Mouse (Mus musculus) MEL (cell line): Measurements from ENCODE around the gene Ctsw. TPM values are rescaled to one million over a fixed set of nuclear protein-coding genes. Genes with fewer than 3 reads are reported as not detected.

Experiments
- DNase-seq: peaks from one replicate; pipeline ENCODE4 v3.0.0; 2011; ENCODE audit warnings: low read depth, low spot score
- H3K27ac ChIP-seq: 2 replicates; pipeline ENCODE4 v1.5.1; 2012; ENCODE audit warnings: low read depth, mild to moderate bottlenecking, control low read depth, low read length, moderate library complexity; ENCODE audit not compliant: control insufficient read depth
- H3K27me3 ChIP-seq, 2 experiments: fragments of 150-350 bp in 1 of 2; sonication (generic) in 1 of 2; 2 replicates each; pipeline ENCODE4 v1.6.1; 2012; ENCODE audit warnings: low read length in 2 of 2, mild to moderate bottlenecking in 2 of 2, improper control_type of control experiment in 1 of 2, moderate library complexity in 1 of 2; ENCODE audit not compliant: insufficient read depth in 2 of 2, control insufficient read depth in 1 of 2
- H3K36me3 ChIP-seq, 2 experiments: 2 replicates each; pipeline ENCODE4 v1.6.1; 2012 to 2014; ENCODE audit warnings: low read length in 2 of 2, improper control_type of control experiment in 1 of 2, inconsistent platforms in 1 of 2, mild to moderate bottlenecking in 1 of 2; ENCODE audit not compliant: insufficient read depth in 2 of 2, control insufficient read depth in 1 of 2
- H3K4me1 ChIP-seq, 2 experiments: fragments of 150-350 bp in 1 of 2; sonication (generic) in 1 of 2; 2 replicates each; pipeline ENCODE4 v1.6.1; 2012; ENCODE audit warnings: low read length in 2 of 2, improper control_type of control experiment in 1 of 2, mild to moderate bottlenecking in 1 of 2; ENCODE audit not compliant: insufficient read depth in 2 of 2, control insufficient read depth in 1 of 2
- H3K4me3 ChIP-seq, 2 experiments: fragments of 150-350 bp in 1 of 2; sonication (generic) in 1 of 2; 2 replicates each; pipeline ENCODE4 v1.5.1; 2012; ENCODE audit warnings: low read depth in 2 of 2, low read length in 2 of 2, mild to moderate bottlenecking in 2 of 2, moderate library complexity in 2 of 2, control low read depth in 1 of 2, improper control_type of control experiment in 1 of 2; ENCODE audit not compliant: control insufficient read depth in 1 of 2, insufficient read depth in 1 of 2
- H3K79me2 ChIP-seq: 2 replicates; pipeline ENCODE4 v1.6.1; 2012; ENCODE audit warnings: mild to moderate bottlenecking, low read length, moderate library complexity; ENCODE audit not compliant: control insufficient read depth, poor library complexity, insufficient read depth
- H3K9ac ChIP-seq: 2 replicates; pipeline ENCODE4 v1.6.1; 2012; ENCODE audit warnings: low read depth, mild to moderate bottlenecking, control low read depth, low read length, moderate library complexity; ENCODE audit not compliant: control insufficient read depth, poor library complexity, severe bottlenecking
- H3K9me3 ChIP-seq: fragments of 150-350 bp; sonication (generic); replicated peaks from 2 replicates; pipeline ENCODE4 v1.6.1; 2012; ENCODE audit warnings: mild to moderate bottlenecking, low read length, improper control_type of control experiment, moderate library complexity; ENCODE audit not compliant: insufficient read depth
- CHD2 ChIP-seq: IDR thresholded peaks from 2 replicates; pipeline ENCODE4 v1.6.1; 2011; ENCODE audit warnings: low read length, improper control_type of control experiment
- CTCF ChIP-seq, 3 experiments: IDR thresholded peaks in 2 of 3; conservative IDR thresholded peaks in 1 of 3; 2 replicates each; pipeline ENCODE4 v1.5.1; 2011 to 2012; ENCODE audit warnings: low read length in 3 of 3, low read depth in 2 of 3, mild to moderate bottlenecking in 2 of 3, improper control_type of control experiment in 1 of 3, inconsistent platforms in 1 of 3, mixed read lengths in 1 of 3, moderate library complexity in 1 of 3; ENCODE audit not compliant: control insufficient read depth in 1 of 3, insufficient read depth in 1 of 3, poor library complexity in 1 of 3, severe bottlenecking in 1 of 3
- ELF1 ChIP-seq: IDR thresholded peaks from 2 replicates; pipeline ENCODE4 v1.6.1; 2014; ENCODE audit warnings: low read depth, mild to moderate bottlenecking, inconsistent platforms, low read length, improper control_type of control experiment, moderate library complexity
- ETS1 ChIP-seq: IDR thresholded peaks from 2 replicates; pipeline ENCODE4 v1.6.1; 2012; ENCODE audit warnings: low read depth, mild to moderate bottlenecking, inconsistent platforms, low read length, improper control_type of control experiment, moderate library complexity
- GABPA ChIP-seq: IDR thresholded peaks from 2 replicates; pipeline ENCODE4 v1.6.1; 2012; ENCODE audit warnings: low read depth, mild to moderate bottlenecking, inconsistent platforms, low read length, improper control_type of control experiment, moderate library complexity
- MEF2A ChIP-seq: IDR thresholded peaks from 2 replicates; pipeline ENCODE4 v1.6.1; 2014; ENCODE audit warnings: low read depth, mild to moderate bottlenecking, inconsistent platforms, low read length, improper control_type of control experiment; ENCODE audit not compliant: poor library complexity, insufficient replicate concordance, severe bottlenecking; ENCODE audit errors: extremely low read depth
- MXI1 ChIP-seq: IDR thresholded peaks from 2 replicates; pipeline ENCODE4 v1.6.1; 2011; ENCODE audit warnings: mild to moderate bottlenecking, low read depth, low read length, improper control_type of control experiment
- MYB ChIP-seq: IDR thresholded peaks from 2 replicates; pipeline ENCODE4 v1.6.1; 2011; ENCODE audit warnings: mild to moderate bottlenecking, low read depth, low read length, improper control_type of control experiment
- NELFE ChIP-seq: IDR thresholded peaks from 2 replicates; pipeline ENCODE4 v1.6.1; 2011; ENCODE audit warnings: low read depth, low read length, improper control_type of control experiment
- POLR2AphosphoS2 ChIP-seq: IDR thresholded peaks from 2 replicates; pipeline ENCODE4 v1.6.1; 2011; ENCODE audit warnings: low read length, improper control_type of control experiment
- POLR2AphosphoS5 ChIP-seq: IDR thresholded peaks from 2 replicates; pipeline ENCODE4 v1.6.1; 2012; ENCODE audit warnings: low read depth, borderline replicate concordance, mild to moderate bottlenecking, inconsistent platforms, low read length, moderate library complexity, mixed read lengths
- RAD21 ChIP-seq: IDR thresholded peaks from 2 replicates; pipeline ENCODE4 v1.6.1; 2011; ENCODE audit warnings: mild to moderate bottlenecking, low read depth, low read length, improper control_type of control experiment
- SMC3 ChIP-seq: IDR thresholded peaks from 2 replicates; pipeline ENCODE4 v1.6.1; 2011; ENCODE audit warnings: low read depth, low read length, improper control_type of control experiment
- USF1 ChIP-seq: IDR thresholded peaks from 2 replicates; pipeline ENCODE4 v1.6.1; 2014; ENCODE audit warnings: low read depth, mild to moderate bottlenecking, inconsistent platforms, low read length, improper control_type of control experiment, moderate library complexity
- ZC3H11A ChIP-seq: IDR thresholded peaks from 2 replicates; pipeline ENCODE4 v1.6.1; 2012; ENCODE audit warnings: low read depth, mild to moderate bottlenecking, inconsistent platforms, low read length, improper control_type of control experiment
- ZKSCAN1 ChIP-seq: IDR thresholded peaks from 2 replicates; pipeline ENCODE4 v1.6.1; 2012; ENCODE audit warnings: low read depth, mild to moderate bottlenecking, inconsistent platforms, low read length, improper control_type of control experiment, moderate library complexity
- ZMIZ1 ChIP-seq: IDR thresholded peaks from 2 replicates; pipeline ENCODE4 v1.6.1; 2012; ENCODE audit warnings: low read depth, mild to moderate bottlenecking, inconsistent platforms, low read length, improper control_type of control experiment, moderate library complexity
- ZNF384 ChIP-seq: IDR thresholded peaks from 2 replicates; pipeline ENCODE4 v1.6.1; 2012; ENCODE audit warnings: low read depth, mild to moderate bottlenecking, inconsistent platforms, low read length, improper control_type of control experiment
- polyA plus RNA-seq, 2 experiments: library from polyadenylated mRNA; stranded (reverse) in 1 of 2; unstranded in 1 of 2; fragments of >175 nt in 1 of 2; fragments of >200 nt in 1 of 2; gene quantifications; 2 replicates each; pipeline versions ENCODE4 v1.2.1 to v1.2.4; 2012; ENCODE audit warnings: low replicate concordance in 2 of 2, low read depth in 1 of 2; ENCODE audit not compliant: insufficient read length in 2 of 2, insufficient read depth in 1 of 2, missing spikeins in 1 of 2
- total RNA-seq: library from RNA; depleted of rRNA; stranded (reverse); fragments of 300-350 nt; gene quantifications from 2 replicates; pipeline ENCODE4 v1.2.3, GENCODE M21; 2012

Gene Ctsw
- total and polyA plus RNA-seq, 3 experiments = 0.15 to 0.39 TPM; not detected in 1

- Histone ChIP-seq H3K79me2 (peaks cover 4% of the 10 kb centered on the region), H3K27ac (no peak overlapping the region), H3K4me3 (no peak overlapping the region), H3K9me3 (no peaks in the 10 kb centered on the region), H3K9ac (no peak overlapping the region), H3K36me3 (no peaks in the 10 kb centered on the region; a peak in 1 of 4 replicates), H3K27me3 (no peaks in the 10 kb centered on the region)
- DNase-seq = no peak
- TF ChIP-seq POLR2AphosphoS5 = no peak
- no peak for TF ChIP-seq POLR2AphosphoS2
- no peak for TF ChIP-seq MEF2A
- no peak for TF ChIP-seq ZNF384
- TF ChIP-seq ELF1 = no peak
- no peak for TF ChIP-seq ETS1
- TF ChIP-seq ZKSCAN1 = no peak
- no peak for TF ChIP-seq GABPA
- TF ChIP-seq ZC3H11A = no peak
- TF ChIP-seq ZMIZ1 = no peak
- TF ChIP-seq USF1 = no peak
- TF ChIP-seq MYB = no peak
- TF ChIP-seq, all 39 proteins: peak for 0
- peaks cover 0 to 15% of the 10 kb centered on the region in 2 experiments; a peak in 3 of 4 replicates for H3K4me1 ChIP-seq
Measured at GRCm38 (mm10) chr19:5465037-5465436, 3.3 kb downstream of the Ctsw start.

- DNase-seq = peak; percentile 62
- Histone ChIP-seq H3K4me3 (no peak overlapping the region), H3K27me3 (no peaks in the 10 kb centered on the region), H3K9ac (no peak overlapping the region), H3K4me1 (peaks cover 0 to 19% of the 10 kb centered on the region in 2 experiments; a peak in 3 of 4 replicates), H3K9me3 (no peaks in the 10 kb centered on the region), H3K27ac (no peak overlapping the region), H3K36me3 (no peaks in the 10 kb centered on the region; a peak in 2 of 4 replicates), H3K79me2 (peaks cover 4% of the 10 kb centered on the region)
- no peak for TF ChIP-seq ELF1
- no peak for TF ChIP-seq USF1
- TF ChIP-seq SMC3 = peak; percentile 52
- TF ChIP-seq CHD2 = no peak
- TF ChIP-seq ZC3H11A = no peak
- no peak for TF ChIP-seq ZKSCAN1
- no peak for TF ChIP-seq MXI1
- peak; percentile 77 to 93 (median 90) for TF ChIP-seq CTCF (IDR thresholded peaks at IDR 0.05 in 2 of 3, conservative IDR thresholded peaks at IDR 0.05 in 1 of 3; ENCODE audit: control insufficient read depth in 1 of 3, insufficient read depth in 1 of 3, low read depth in 2 of 3, low read length in 3 of 3, poor library complexity in 1 of 3, severe bottlenecking in 1 of 3)
- no peak for TF ChIP-seq NELFE
- TF ChIP-seq RAD21 = peak; percentile 49
Measured at GRCm38 (mm10) chr19:5463791-5464562, 4.3 kb downstream of the Ctsw start.
